Mouse (Mus musculus): ENCODE results near the gene Plekhm2.
A peak's percentile ranks its signal among the peaks of the same experiment; 100 is the strongest.

Gene Plekhm2

DNA sequence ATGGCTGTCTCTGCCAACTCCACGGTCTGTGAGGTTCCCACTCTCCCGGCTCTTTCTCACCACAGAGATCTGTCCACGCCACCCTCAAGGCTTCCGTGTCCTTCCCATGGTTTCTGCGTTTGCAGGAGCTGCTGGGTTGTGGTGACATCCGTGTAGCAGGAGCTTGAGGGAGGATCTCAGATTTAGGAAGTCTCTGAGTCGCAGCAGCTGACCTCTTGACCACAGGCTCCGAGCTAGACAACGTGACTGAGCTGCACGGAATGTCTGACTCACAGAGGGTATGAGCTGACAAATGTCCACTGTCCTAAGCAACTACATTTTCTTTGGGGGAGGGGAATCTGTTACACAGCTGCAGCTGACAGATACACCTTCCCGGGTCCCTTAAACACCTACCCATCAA lies 58.8 kb downstream of the Plekhm2 start, which contains the start of gene Fblim1:
TSS of gene Fblim1 (minus strand) at position 236 of the 400 bp plus-strand sequence.
- peak; percentile 91 for DNase-seq (ENCODE audit: low read depth, low spot score)

DNA sequence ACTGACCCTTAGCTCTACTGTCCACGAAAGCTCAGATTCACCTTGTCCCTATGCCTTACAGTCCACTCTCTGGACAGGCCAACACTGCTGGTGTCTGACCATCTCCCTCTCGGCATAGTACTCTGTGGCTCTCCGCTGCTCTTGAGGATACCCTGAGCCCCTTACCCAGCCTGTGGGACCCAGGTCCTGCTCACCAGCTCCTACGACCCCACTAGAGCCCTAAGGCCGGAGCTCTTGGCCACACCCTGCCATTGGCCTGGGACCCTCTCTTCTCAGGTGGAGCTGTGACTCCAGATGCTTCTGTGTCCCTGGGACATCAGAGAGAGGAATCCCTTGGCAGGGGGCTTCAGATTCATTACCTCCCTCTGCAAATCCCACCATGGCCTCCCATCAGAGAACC lies 59.3 kb downstream of the Plekhm2 start:
- no peak for DNase-seq (ENCODE audit: low read depth, low spot score)

DNA sequence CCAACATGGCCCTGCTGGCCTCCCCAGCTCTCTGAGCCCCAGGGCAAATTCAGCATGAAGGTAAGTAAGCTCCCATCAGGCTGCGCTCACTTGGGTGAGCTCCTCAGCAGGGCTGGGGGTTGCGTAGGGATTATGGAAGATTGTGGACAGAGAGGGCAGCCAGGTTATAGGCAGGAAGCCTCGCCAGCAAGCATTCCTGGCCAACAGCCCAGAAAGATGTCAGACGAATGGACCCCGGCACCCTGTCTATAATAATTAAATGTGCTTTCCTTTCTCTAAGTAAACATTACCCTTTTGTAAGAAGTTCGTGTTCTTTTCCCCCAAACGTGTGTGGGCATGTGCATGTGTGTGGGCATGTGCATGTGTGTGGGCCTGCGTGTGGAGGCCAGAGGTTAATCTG lies 60.2 kb downstream of the Plekhm2 start:
- peak; percentile 90 for DNase-seq (ENCODE audit: low read depth, low spot score)

DNA sequence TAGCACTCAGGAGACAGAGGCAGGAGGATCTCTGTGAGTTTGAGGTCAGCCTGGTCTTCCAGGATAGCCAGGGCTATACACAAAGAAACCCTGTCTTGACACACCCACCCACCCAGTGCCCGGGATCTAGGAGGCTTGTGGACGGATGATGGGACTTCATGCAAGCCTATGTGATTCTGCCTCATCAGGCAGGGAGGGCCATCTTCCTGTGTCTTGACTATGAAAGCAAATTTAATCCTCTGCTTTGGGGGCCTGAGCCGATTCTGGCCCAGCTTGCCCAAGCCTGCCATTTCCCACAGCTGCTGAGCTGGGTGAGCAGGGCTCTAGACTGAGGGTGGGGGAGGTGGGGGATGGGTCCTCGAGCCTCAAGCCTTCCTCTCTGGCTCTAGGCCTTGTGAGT lies 60.8 kb downstream of the Plekhm2 start:
- peak; percentile 48 for DNase-seq (ENCODE audit: low read depth, low spot score)

DNA sequence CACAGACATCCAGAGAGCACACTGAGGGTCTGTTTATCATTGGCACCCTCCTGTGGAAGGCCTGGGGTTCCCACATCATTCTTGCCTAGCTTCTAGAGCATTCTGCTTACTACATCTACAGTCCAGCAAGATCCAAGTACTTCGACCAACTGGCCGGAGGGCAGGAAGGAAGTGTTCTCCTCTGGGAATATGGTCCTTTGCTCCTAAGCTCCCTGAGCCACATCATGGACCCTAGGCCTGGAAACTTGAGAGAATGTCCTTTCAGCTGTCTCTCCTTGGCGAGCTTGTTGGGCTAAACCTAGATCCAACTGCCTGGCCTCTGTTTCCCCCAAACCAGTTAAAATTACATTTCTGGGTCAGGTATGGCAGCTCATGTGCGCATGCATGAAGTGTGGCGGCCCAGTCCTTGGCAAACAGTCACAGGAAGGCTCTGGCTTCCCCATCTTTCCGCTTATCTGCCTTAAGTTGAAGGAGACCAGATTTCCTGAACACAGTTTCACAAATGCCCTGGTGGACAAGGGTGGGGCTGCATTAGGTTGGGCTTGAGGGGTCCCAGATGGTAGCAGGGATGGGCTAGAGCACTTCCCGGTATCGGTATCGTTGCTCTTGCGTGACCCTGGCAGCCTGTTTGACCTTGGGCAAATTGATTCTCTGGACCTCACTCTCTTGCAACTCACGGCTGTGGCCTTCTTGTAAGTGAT lies 62.0 kb downstream of the Plekhm2 start:
- DNase-seq (ENCODE audit: low read depth, low spot score), result no peak

DNA sequence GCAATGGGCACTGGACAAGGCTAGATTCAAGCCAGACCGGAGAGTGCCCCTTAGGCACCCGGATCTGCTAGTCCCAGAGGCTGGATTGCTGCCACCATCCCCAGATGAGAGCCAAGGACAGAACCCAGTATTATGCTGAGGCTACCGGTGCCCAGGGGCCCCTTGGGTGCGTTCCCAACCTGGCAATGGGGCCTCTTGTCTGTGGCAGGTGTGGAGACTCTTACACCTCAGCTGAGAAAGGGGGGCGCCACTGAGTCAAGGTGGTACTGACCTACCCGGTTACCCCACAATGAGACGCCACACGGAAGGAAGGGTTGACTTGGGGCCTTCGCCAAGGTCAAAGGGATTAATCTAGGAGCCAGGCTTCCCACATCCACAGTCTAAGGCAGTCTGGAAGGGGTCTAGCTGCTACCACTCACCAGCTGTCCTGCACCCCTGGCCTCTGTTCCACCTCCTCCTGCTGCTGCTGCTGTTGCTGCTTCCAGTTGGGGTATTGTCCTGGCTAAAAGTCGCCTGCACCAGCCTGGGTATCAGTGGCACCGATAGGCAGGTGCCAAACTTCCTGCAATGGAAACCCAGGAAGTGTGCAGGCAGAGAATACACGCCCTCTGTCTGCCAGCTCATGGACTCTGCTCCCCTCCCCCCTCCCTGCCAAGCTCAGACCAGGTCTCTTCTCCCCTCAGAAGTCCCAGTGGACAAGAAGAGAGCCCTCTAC lies 63.4 kb downstream of the Plekhm2 start:
- DNase-seq (ENCODE audit: low read depth, low spot score), result no peak

DNA sequence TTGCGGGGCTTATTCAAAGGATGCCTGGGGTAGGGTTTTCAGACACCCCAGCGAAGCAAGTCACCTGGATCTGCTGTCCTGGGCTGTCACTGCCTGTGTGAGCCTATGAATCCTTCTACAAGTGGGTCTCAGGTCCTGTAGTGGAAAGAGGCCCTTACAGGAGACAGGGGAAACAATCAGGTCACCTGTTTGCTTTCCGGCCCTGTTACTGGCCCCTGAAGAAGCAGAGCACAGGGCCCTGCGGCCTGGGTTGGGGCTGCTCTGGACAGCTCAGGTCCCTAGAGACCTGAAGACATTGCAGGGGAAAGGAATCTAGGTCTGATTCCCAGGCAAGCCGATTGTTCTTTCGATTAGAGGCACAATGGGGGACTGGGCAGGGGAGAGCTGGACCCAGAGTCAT lies 64.3 kb downstream of the Plekhm2 start:
- DNase-seq (ENCODE audit: low read depth, low spot score), result no peak

DNA sequence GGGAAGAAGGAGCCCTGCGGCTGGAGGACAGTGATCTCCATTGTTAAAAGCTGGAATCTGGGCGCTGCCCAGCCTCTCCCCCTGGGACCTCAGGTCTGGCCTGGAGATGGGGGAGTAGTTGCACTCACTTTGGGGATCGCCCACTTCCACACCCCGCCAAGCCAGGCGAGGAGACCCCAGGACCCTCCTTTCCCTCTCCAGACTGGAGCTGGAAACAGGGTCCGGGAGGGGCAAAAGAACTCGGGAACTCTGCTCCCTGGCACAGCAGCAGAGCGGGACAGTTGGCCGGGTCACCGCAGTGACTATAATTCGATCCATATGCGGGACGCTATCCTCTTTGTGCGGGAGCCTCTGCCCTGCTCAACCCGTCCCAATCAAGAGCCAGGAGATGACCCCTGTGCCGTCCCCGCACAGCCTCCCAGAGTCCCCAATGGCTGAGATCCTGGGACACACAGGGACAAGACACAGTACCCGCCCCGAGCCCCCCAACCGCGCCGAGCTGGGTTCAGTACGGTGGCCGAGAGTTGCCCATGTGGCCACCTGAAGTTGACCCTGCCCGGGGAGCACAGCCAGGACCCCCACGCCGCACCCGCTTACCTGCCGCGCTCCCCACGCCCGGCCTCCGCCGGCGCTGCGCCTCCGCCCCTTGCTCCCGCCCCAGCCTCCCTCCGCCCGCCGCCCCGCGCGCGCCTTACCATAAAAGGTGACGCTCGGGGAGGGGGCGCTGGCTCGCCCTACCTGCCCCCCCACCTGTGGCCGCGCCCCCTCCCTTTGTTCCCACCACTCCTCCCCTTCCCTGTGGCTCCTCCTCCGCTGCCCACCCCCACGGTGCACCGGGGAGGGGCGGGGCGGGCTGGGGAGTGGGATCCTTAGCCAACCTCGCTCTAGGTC lies 65.2 kb downstream of the Plekhm2 start:
- DNase-seq (ENCODE audit: low read depth, low spot score), result peak; percentile 70

DNA sequence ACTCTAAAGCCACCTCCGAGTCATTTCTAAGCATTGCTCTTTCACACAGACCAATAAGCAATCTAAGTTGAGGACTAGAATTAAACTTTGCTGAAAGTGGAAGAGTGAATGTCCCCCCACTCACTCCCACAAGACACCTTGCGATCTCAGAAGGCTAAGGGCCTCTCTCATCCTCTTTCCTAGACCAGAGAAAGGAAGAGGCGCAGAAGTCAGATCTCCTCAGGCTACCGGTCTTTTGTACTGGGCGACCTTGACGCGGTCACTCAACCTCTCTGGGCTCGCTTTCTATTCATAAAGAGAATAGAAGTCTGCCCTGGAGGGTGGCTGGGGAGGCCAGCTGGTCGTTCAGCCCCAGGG lies 65.8 kb downstream of the Plekhm2 start:
- no peak for DNase-seq (ENCODE audit: low read depth, low spot score)

DNA sequence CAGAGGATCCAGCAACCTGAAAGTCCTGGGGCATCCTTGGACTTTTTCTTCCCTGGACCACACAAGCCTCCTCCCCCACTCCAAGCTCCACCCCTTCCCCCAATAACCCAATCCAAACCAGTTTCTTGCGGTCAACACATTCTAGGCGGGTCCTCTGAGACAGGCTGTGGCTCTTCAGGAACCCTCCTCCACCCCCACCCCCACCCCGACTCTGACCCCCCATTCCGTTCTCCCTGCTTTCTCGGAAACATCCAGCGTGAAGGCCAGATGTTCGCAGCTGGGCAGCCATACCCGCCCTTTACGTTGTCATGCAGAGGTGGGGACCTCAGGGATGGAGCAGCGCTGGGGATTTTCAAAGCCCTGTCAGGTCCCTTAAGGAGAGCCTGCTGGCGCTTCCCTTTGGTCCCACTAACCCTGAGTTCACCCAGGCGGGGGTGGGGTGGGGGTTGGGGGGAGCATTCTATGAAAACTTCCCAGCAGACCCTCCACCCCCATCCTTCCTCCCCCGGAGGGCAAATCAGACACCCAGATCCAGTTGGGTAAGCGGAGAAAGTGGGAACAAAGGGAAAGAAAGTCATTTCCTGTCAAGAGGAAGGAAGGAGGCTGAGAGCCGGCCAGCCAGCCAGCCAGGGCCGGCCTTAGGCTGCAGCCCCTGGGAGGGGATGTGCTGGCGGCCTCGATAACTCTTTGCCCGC lies 66.4 kb downstream of the Plekhm2 start:
- DNase-seq (ENCODE audit: low read depth, low spot score), result peak; percentile 89

DNA sequence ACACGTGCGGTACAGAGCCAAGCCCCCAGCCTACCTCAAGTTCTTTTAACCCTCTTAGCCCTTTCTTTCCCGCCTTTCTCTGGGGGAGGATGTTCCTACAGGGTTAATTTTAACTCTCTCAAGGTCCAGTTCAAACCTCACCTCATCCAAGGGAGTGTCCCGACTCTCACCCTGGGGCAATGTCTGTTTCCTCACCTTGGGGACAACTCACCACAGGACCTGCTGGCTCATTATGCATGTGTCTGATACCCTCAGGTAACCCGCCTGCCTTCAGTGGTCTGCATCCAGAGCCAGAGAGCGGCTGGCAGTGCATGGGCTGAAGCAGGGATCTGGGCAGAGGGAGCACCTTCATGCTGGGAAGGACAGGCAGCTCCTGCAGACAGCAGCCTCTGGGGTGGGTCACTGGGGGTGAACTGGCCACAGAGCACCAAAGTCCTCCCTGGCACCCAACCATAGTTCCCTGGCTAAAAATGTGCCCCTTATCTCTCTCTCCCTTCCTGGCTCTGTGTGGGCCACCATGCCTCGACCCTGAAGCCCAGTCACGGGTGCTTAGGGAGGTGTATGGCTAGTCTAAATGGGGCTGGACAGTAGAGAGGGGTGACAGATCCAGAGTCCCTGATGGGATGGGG lies 67.9 kb downstream of the Plekhm2 start:
- DNase-seq (ENCODE audit: low read depth, low spot score), result no peak

DNA sequence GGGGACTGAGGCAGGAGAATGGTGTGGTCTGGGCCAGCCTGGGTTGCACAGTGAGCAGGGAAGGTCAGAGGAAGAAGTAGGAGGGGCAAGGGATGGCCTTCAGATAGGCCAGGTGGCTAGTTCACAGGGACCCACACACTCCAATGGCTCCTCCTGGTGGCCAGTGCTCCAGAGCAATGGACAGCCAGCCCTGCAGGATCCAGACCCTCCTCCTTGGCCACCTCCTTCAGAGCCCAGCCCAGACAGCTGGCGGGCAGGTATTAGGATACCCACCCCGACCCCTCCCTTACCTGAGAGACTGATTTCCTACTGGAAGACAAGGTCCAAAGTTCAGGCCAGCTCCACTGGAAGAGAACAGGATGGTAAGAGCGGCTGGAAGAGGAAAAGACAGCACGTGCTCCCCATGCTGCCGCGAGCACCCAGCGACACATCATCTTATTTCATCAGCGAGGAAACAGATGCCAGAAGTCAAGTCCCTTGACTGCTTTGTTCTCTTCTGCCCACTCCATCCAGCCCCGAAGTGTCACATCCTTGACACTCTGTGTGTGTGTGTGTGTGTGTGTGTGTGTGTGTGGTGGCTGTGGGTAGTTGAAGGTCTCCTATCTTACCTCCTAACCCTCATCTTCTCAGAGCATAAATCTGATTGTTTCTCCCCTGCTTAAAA lies 69.0 kb downstream of the Plekhm2 start:
- DNase-seq (ENCODE audit: low read depth, low spot score), result no peak

DNA sequence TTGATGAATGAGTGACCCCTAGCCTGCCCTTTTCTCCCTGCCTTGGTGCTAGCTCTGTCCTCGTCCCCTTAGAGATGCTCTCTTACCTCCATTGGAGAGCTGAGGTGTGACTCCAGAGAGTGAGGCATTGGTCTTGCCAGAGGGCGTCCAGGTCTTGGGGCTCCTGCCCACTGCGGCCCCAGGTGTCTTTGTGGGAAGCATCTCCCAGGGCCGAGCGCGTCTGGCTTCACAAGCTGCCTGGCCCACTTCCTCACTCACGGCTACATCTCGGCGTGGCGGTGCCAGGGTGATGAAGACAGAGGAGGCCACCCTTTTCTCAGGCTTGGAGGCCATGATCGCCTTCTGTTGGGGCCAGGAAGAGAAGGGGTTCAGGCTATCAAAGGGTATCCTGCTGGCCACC lies 69.6 kb downstream of the Plekhm2 start:
- no peak for DNase-seq (ENCODE audit: low read depth, low spot score)

DNA sequence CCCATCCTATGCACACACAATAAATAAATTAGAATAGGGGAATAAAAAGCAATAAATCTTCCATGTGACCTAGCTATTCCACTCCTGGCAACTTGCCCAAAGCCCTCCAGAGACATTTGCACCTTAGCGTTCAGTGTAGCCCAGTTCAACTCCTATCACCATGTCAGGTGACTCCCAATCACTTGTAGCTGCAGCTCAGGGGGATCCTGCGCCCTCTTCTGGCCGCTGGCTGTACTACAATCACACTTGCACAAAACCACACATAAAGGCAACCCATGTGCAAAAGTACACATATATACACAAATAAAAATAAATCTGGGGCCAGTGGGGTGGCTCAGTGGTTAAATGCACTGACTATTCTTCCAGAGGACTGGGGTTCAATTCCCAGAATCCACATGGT lies 73.2 kb downstream of the Plekhm2 start:
- peak; percentile 54 for DNase-seq (ENCODE audit: low read depth, low spot score)

DNA sequence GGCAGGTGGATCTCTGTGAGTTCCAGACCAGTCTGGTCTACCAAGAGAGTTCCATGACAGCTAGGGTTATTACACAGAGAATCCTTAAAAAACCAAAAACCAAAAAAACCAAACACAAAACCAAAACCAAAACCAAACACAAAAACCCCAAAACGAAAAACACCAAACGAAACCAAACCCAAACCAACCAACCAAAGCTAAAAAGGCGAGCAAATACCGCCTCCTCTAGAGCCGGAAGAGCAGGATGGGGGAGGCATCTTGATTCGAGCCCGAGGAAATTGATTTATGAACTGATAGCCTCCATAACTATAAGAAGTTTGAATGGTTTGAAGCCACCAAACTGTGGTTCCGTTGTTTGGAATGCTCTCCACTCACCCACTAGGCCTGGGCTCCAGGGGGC lies 80.8 kb downstream of the Plekhm2 start:
- no peak for DNase-seq (ENCODE audit: low read depth, low spot score)

DNA sequence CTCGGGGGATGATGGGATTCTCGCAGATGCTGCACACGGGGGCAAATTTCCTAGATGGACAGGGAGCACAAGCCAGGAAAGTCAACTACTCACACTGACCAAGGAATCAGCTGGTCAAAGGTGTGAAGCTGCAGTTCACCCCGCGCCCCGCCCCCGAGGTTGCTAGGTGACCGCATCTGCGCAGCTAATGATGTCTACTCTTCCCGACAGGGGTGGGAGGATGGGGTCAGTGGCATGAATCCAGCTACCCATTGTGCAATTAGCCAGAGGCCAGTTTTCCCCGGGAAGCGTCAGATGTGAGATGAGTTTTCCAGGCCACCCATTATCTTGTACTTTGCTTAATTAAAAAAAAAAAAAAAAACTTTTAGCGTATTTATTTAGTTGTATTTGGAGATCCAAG lies 83.6 kb downstream of the Plekhm2 start:
- no peak for DNase-seq (ENCODE audit: low read depth, low spot score)

DNA sequence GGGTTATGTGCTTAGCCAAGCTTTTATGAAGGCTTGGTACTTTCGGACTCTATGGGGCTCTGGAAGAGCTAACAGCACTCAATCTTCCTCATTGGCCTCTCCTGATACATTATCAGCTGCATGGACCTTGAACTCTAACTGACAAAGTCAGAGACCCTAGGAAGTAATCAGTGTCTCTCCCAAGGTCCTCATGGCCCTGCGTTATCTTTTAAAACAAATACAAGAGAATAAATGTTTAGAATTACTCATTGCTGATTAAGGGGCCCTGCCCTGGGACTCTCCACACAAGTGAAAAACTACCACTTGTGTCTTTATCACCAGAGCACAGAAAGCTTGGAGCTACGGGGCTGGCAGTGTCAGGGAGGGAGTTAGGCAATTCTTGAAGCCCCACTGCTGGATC lies 85.9 kb downstream of the Plekhm2 start:
- DNase-seq (ENCODE audit: low read depth, low spot score), result no peak

DNA sequence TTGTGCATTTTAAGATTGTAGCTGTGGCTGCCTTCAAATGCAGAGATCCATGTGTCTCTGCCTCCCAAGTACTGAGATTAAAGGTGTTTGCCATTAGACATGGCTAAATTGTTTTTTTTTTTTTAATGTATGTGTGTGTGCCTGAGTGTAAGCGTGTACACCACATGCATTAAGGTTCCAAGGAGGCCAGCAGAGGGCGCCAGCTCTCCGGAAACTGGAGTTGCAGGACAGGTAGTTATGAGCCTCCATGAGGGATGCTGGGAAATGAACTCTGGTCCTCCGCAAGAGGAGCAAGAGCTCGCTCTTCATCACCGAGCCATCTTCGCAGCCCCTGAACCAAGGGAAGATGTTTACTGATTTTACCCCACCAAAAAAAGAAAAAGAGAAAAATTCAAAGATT lies 87.8 kb downstream of the Plekhm2 start:
- DNase-seq (ENCODE audit: low read depth, low spot score), result no peak

DNA sequence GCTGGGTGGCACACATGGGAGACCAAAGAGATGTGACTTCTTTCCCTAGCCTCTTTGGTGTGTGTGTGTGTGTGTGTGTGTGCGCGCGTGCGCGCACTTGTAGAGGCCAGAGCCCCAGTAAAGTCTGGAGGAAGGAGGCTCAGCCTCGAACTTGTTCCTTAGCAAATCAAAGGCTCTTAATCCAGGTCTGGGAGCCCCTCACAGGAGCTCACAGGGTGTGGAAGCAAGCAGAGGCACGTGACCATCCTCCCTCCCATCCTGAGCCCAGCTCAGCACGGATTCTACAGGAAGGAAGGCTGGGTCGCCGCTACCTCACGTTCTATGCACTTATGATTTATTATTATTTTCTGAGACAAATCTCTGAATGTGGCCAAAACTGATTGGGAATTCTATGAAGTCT lies 88.3 kb downstream of the Plekhm2 start:
- no peak for DNase-seq (ENCODE audit: low read depth, low spot score)

All from 3T3-L1 (cell line).